Mouse (Mus musculus) stomach, postnatal 0 days (tissue): ENCODE results near the gene Erc2. TPM values are rescaled to one million over a fixed set of nuclear protein-coding genes. Genes with fewer than 3 reads are reported as not detected.

Source experiments
- ATAC-seq: fragments of 200-750 bp; cut with Nextera tagmentation; 2 replicates; pipeline ENCODE4 v1.8.0; 2017; ENCODE audit not compliant: low FRiP score, low TSS enrichment
- DNase-seq: peaks from one replicate; pipeline ENCODE4 v3.0.0-alpha.2; 2016; ENCODE audit warnings: low spot score
- H3K27ac ChIP-seq: fragments of 300-500 bp; sonication (generic); replicated peaks from 2 replicates; pipeline ENCODE4 v1.5.1; 2014; ENCODE audit warnings: mild to moderate bottlenecking, control low read depth
- H3K27me3 ChIP-seq: fragments of 300-500 bp; sonication (generic); 2 replicates; pipeline ENCODE4 v1.6.1; 2014; ENCODE audit warnings: low read length; ENCODE audit not compliant: control insufficient read depth, insufficient read depth
- H3K36me3 ChIP-seq: fragments of 300-500 bp; sonication (generic); 2 replicates; pipeline ENCODE4 v1.6.1; 2014; ENCODE audit warnings: low read length, mixed read lengths; ENCODE audit not compliant: control insufficient read depth, insufficient read depth
- H3K4me1 ChIP-seq: fragments of 300-500 bp; sonication (generic); replicated peaks from 2 replicates; pipeline ENCODE4 v1.6.1; 2014; ENCODE audit warnings: antibody characterized with exemption; ENCODE audit not compliant: control insufficient read depth, insufficient read depth
- H3K4me2 ChIP-seq: fragments of 300-500 bp; sonication (generic); replicated peaks from 2 replicates; pipeline ENCODE4 v1.6.1; 2014; ENCODE audit warnings: low read depth, mild to moderate bottlenecking, control low read depth, moderate library complexity
- H3K4me3 ChIP-seq: fragments of 300-500 bp; sonication (generic); 2 replicates; pipeline ENCODE4 v1.5.1; 2014; ENCODE audit warnings: low read depth, low read length, control low read depth
- H3K9ac ChIP-seq: fragments of 300-500 bp; sonication (generic); 2 replicates; pipeline ENCODE4 v1.6.1; 2014; ENCODE audit warnings: mild to moderate bottlenecking, low read length, control low read depth, mixed read lengths
- H3K9me3 ChIP-seq: fragments of 300-500 bp; sonication (generic); 2 replicates; pipeline ENCODE4 v1.6.1; 2016; ENCODE audit warnings: low read length; ENCODE audit not compliant: control insufficient read depth
- CTCF ChIP-seq: IDR thresholded peaks from 2 replicates; pipeline ENCODE4 v1.5.1; 2016; ENCODE audit warnings: antibody characterized with exemption, low read depth, mild to moderate bottlenecking, moderate library complexity
- EP300 ChIP-seq: optimal IDR thresholded peaks from 2 replicates; pipeline ENCODE3; 2016; ENCODE audit warnings: antibody characterized with exemption
- WGBS: fragments of 180-500 bp; shearing (Covaris S2); extraction: QIAGEN DNeasy Blood & Tissue Kit; methylation state at CpG from one replicate; pipeline ENCODE4 v1.1.7; 2014; 5-methylcytosine and 5-hydroxymethylcytosine counted together
- polyA plus RNA-seq: library from polyadenylated mRNA; unstranded; fragments of >200 nt; fragmentation: Nextera tagmentation; extraction: Ambion mirVana; gene quantifications from 2 replicates; pipeline ENCODE4 v1.2.1, GENCODE M21; 2015

Erc2 gene
- polyA plus RNA-seq, 1 experiment from 2014 or later = 3.0 TPM

DNA sequence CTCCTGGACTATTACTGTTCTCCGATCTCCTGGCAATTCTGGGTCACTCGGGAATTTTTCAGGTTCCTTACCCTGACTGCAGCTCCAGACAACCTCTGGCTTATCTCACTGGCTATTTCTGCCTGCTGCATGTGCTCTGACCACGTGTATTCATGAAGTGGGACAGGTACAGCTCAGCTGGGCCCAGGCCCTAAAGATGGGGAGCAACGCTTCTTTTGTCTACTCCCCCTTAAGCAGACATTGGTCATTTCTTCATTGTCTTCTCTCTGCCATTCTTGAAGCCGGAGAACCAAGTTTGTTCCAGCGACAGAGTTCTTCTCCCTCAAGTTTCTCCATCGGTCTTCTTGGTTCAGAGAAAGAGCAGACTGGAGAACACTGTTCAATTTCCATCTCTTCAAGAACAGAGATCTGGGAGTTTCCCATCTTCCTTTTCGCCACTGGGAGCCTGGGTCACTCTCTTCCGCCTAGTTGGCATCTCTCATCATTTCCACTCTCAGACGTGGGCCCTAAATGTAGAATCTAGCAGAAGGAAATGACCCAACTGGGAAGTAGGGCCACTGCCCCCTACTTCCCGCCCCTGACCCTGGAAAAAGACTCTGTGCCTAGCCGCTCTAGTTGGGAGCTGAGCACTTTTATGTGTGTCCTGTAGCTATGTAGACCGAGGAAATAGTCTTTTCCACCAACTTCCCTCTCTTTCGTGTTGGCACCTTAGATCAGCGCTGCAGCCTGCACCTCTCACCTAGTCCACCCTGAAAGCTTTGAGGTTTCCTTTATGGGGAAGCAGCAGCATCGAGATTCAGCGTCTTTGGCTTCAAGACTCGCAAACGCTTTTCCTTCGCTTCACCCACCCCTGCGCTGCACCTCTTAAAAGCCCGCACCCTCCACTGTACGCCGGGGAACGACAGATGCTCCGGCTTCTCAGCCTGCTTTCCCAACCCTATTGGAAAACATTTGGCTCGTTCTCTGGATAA is 886.3 kb downstream of the Erc2 start:
- Histone ChIP-seq H3K9ac (peak overlapping the region; percentile 47; the same call in 1 of the 2 replicates), H3K27me3 (no peaks in the 10 kb centered on the region), H3K4me2 (peak overlapping the region; percentile 86), H3K27ac (no peak overlapping the region), H3K36me3 (no peaks in the 10 kb centered on the region), H3K4me3 (peak overlapping the region; percentile 46), H3K9me3 (no peaks in the 10 kb centered on the region), H3K4me1 (peaks cover 7% of the 10 kb centered on the region; the same call in 1 of the 2 replicates)
- TF ChIP-seq CTCF (no peak), EP300 (no peak)
- ATAC-seq (no peak), DNase-seq (no peak)
- WGBS = 32% methylated on average over 27 of the region's 27 CpGs

- Histone ChIP-seq H3K36me3 (no peaks in the 10 kb centered on the region), H3K4me2 (peak overlapping the region; percentile 86), H3K27me3 (no peaks in the 10 kb centered on the region), H3K4me3 (peak overlapping the region; percentile 46), H3K9me3 (no peaks in the 10 kb centered on the region), H3K27ac (peak overlapping the region; percentile 53; the same call in 1 of the 2 replicates), H3K9ac (peak overlapping the region; percentile 59), H3K4me1 (peaks cover 3% of the 10 kb centered on the region; the same call in 1 of the 2 replicates)
- ATAC-seq (no peak), DNase-seq (peak; percentile 36)
- WGBS = 4% methylated on average over 47 of the region's 47 CpGs
- TF ChIP-seq CTCF (no peak), EP300 (no peak)
Measured at GRCm38 (mm10) chr14:28509441-28510340, 887.5 kb downstream of the Erc2 start.

DNA sequence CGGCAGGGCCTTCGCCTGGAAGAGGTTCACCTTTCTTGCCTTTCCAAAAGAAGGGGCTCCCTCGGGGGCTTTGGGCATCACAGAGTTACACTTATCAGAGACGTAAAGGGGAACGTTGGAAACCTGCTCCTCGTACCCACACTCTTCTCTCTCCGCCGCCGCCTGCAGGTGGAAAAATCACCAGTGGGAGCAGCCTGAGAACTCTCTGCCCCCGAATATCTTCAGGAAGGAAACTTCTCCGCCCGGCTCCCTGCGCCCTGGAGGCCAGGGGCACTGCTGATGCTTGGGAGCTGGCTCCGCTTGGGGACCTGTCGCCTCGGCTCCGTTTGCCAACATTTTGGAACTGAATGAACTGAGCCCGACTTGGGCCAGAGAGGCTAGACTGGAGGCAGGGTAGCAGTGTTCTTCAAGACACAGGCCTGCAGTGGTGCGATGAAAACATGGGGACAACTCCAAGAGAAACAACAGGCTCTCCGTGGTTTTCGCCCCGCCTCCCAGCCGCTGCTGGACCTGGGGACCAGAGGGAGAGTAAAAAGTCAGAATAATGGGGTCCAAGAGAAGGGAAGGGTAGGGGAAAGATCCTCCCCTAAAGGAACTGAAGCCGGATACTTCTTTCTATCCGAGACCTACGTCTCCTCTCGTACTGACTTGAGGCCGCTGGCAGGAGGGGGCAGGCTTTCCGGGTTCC is 888.3 kb downstream of the Erc2 start:
- peak overlapping the region; percentile 86 for H3K4me2 ChIP-seq
- H3K27ac ChIP-seq = peak overlapping the region; percentile 53; the same call in 1 of the 2 replicates
- H3K9me3 ChIP-seq = no peaks in the 10 kb centered on the region
- peaks cover 3% of the 10 kb centered on the region; the same call in 1 of the 2 replicates for H3K4me1 ChIP-seq
- no peaks in the 10 kb centered on the region for H3K27me3 ChIP-seq
- DNase-seq (peak; percentile 41), ATAC-seq (no peak)
- H3K9ac ChIP-seq = peak overlapping the region; percentile 59
- WGBS = 7% methylated on average over 29 of the region's 29 CpGs
- no peaks in the 10 kb centered on the region for H3K36me3 ChIP-seq
- TF ChIP-seq EP300 (no peak), CTCF (peak; percentile 47)
- H3K4me3 ChIP-seq = peak overlapping the region; percentile 46

GRCm38 (mm10) chr14:28511029-28511651 is 888.9 kb downstream of the Erc2 start:
- Histone ChIP-seq H3K27me3 (no peaks in the 10 kb centered on the region), H3K9ac (peak overlapping the region; percentile 59), H3K4me2 (peak overlapping the region; percentile 86), H3K36me3 (no peaks in the 10 kb centered on the region), H3K9me3 (no peaks in the 10 kb centered on the region), H3K4me3 (peak overlapping the region; percentile 46), H3K4me1 (peaks cover 3% of the 10 kb centered on the region; the same call in 1 of the 2 replicates), H3K27ac (peak overlapping the region; percentile 24; the same call in 1 of the 2 replicates)
- WGBS = 3% methylated on average over 38 of the region's 41 CpGs
- no peak for ATAC-seq
- DNase-seq = no peak
- TF ChIP-seq EP300 = no peak
